Mouse (Mus musculus) bone marrow, adult 2 months (tissue): ENCODE results near the gene Zcchc17. TPM values are rescaled to one million over a fixed set of nuclear protein-coding genes. Genes with fewer than 3 reads are reported as not detected.

Source experiments
- H3K27ac ChIP-seq: fragments of 200-500 bp; 2 replicates; pipeline ENCODE4 v1.5.1; 2012; ENCODE audit warnings: low read depth, mild to moderate bottlenecking, control low read depth, inconsistent platforms, low read length; ENCODE audit not compliant: control insufficient read depth, poor library complexity, insufficient read depth
- H3K4me1 ChIP-seq: fragments of 200-500 bp; 2 replicates; pipeline ENCODE4 v1.6.1; 2011; ENCODE audit warnings: low read length; ENCODE audit not compliant: control insufficient read depth, insufficient read depth
- H3K4me3 ChIP-seq: fragments of 200-500 bp; replicated peaks from 2 replicates; pipeline ENCODE3; 2011; ENCODE audit warnings: mild to moderate bottlenecking, low read depth, low read length, control low read depth; ENCODE audit not compliant: control insufficient read depth
- CTCF ChIP-seq: fragments of 200-500 bp; IDR thresholded peaks from 2 replicates; pipeline ENCODE4 v1.5.1; 2011; ENCODE audit warnings: low read length, control low read depth; ENCODE audit not compliant: control insufficient read depth, insufficient read depth
- POLR2A ChIP-seq: fragments of 200-500 bp; IDR thresholded peaks from 2 replicates; pipeline ENCODE4 v1.6.1; 2011; ENCODE audit warnings: low read depth, mild to moderate bottlenecking, control low read depth, low read length, borderline replicate concordance; ENCODE audit not compliant: control insufficient read depth
- WGBS: fragments of 180-500 bp; shearing (Covaris S2); methylation state at CpG from one replicate; pipeline ENCODE4 v1.1.7; 2018; 5-methylcytosine and 5-hydroxymethylcytosine counted together
- polyA plus RNA-seq: library from polyadenylated mRNA; stranded (reverse); fragments of >200 nt; gene quantifications from 2 replicates; pipeline ENCODE4 v1.2.4, GENCODE M21; 2011; ENCODE audit warnings: low replicate concordance; ENCODE audit not compliant: missing spikeins, insufficient read depth, insufficient read length

Gene Zcchc17
- polyA plus RNA-seq = 24.3 and 26.6 TPM in 2 replicates

DNA sequence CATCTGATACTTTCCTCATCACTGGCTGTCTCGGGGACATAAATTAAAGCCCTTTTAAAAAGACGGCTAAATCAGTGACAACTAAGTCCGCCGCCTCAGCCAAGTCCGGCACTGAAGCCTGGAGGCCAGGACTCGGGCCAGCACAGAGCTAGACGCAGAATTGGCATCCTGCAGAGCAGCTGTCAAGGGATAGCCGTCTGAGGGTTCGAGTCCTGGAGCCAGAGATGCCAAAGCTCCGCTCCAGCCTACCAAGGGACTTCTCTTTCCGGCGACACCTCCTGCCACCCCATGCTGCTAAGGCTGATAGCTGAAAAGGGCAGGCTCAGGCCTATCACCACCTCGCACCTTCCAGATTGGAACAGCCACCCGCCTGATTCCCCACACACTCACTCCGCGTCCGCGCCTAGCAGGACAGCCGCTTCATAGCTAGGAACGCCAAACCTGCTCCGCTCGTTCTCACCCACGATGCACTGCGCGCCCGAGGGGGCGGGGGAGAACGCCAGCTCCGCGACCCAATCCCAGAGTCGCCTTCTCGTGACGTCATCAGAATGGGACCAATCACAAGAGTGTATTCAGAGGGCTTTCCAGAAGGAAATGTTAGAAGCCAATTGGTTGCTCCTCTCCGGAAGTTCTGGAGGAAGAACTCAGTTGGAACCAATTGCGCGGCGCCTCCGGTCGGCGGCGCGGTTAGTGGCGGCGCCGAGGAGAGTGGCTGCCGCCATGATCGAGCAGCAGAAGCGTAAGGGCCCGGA is at the start of gene Zcchc17, which contains the start of gene Snrnp40:
Gene Zcchc17 (minus strand): TSS at position 458 of the 752 bp plus-strand sequence.
Gene Snrnp40 (plus strand): TSS at position 647 of the 752 bp plus-strand sequence.
- peak; percentile 82 for TF ChIP-seq POLR2A
- TF ChIP-seq CTCF = no peak
- Histone ChIP-seq H3K4me3 (peak within 1 kb of the TSS; percentile 92), H3K4me1 (no peaks in the 10 kb centered on the region; the same call in 1 of the 2 replicates), H3K27ac (peak within 1 kb of the TSS; percentile 62)
- WGBS = under 1% methylated on average over 49 of the region's 49 CpGs

GRCm38 (mm10) chr4:130391265-130391664 is 31.5 kb upstream of the Zcchc17 start:
- 78% methylated on average over 3 of the region's 3 CpGs for WGBS
- no peaks in the 10 kb centered on the region for H3K4me1 ChIP-seq
- TF ChIP-seq POLR2A = no peak
- peak; percentile 42; the same call in 1 of the 2 replicates for TF ChIP-seq CTCF
- no peak overlapping the region for H3K4me3 ChIP-seq
- H3K27ac ChIP-seq = no peak overlapping the region

DNA sequence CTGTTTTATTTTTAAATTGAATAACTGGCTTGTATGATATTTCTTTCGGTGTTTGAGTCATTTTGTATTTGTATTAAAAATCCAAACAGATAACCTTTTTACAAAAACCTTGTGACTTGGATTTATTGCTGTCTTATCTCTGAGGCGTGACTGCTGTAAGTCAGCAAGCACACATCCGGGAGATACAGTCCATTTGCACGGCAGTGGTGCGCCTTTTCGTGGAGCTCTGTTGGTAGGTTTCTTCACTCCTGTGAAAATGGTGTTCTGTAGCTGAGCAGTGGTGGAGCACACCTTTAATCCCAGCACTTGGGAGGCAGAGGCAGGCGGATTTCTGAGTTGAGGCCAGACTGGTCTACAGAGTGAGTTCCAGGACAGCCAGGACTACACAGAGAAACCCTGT is 30.2 kb upstream of the Zcchc17 start:
- TF ChIP-seq POLR2A = no peak
- TF ChIP-seq CTCF = no peak
- 86% methylated on average over 7 of the region's 7 CpGs for WGBS
- H3K4me3 ChIP-seq = no peak overlapping the region
- no peak overlapping the region for H3K27ac ChIP-seq
- H3K4me1 ChIP-seq = no peaks in the 10 kb centered on the region

DNA sequence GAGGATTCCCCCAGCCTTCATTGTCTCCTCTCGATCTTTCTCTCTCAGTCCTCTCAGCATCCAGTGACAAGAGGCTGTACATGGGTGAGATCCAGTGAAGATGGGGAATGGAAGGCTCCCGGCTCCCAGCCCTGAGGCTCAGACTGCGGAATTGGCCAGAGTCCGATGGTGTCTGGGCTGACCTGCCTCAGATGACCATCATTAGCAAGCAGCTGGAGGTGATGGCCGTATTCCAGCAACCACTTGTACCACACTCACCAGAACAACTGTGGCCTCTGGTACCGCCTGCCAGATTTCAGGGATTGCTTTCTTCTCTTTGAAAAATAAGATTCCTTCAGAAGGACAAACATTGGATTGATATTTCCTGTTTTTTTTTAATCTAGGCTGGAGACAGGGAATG is 29.8 kb upstream of the Zcchc17 start:
- 88% methylated on average over 6 of the region's 6 CpGs for WGBS

GRCm38 (mm10) chr4:130387256-130387655 is 27.5 kb upstream of the Zcchc17 start:
- Histone ChIP-seq H3K4me3 (no peak overlapping the region), H3K27ac (no peak overlapping the region), H3K4me1 (no peaks in the 10 kb centered on the region)
- WGBS = 82% methylated on average over 3 of the region's 3 CpGs
- TF ChIP-seq CTCF (no peak), POLR2A (no peak)

More for the DNA sequence above, 29.8 kb upstream of the Zcchc17 start:
- H3K27ac ChIP-seq = no peak overlapping the region
- H3K4me3 ChIP-seq = no peak overlapping the region
- no peaks in the 10 kb centered on the region for H3K4me1 ChIP-seq
- TF ChIP-seq CTCF (no peak), POLR2A (no peak)

GRCm38 (mm10) chr4:130380418-130380817 is 20.7 kb upstream of the Zcchc17 start:
- no peaks in the 10 kb centered on the region for H3K4me1 ChIP-seq
- no peak overlapping the region for H3K4me3 ChIP-seq
- H3K27ac ChIP-seq = no peak overlapping the region
- 94% methylated on average over 2 of the region's 2 CpGs for WGBS
- no peak for TF ChIP-seq POLR2A

GRCm38 (mm10) chr4:130379181-130379580 is 19.4 kb upstream of the Zcchc17 start:
- H3K4me3 ChIP-seq = no peak overlapping the region
- TF ChIP-seq CTCF (no peak), POLR2A (no peak)
- no peak overlapping the region for H3K27ac ChIP-seq
- 98% methylated on average over 2 of the region's 2 CpGs for WGBS
- H3K4me1 ChIP-seq = no peaks in the 10 kb centered on the region

DNA sequence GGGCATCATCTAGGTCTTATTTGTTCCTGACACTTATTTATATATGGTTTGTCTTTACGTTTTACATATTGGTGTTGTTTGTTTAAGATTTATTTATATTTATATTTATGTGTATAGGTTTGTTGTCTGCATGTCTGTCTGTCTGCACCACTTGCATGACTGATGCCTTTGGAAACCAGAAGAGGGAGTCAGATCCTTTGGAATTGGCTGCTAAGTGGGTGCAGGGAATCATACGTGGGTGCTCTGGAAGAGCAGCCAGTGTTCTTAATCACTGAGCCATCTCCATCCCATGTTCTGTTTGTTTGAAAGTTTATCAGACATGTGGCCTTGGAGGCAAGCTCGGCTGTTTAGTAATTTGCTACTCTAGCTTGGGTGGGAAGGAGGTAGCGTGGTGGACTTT is 17.8 kb upstream of the Zcchc17 start:
- no peak overlapping the region; the same call in 1 of the 2 replicates for H3K27ac ChIP-seq
- 84% methylated on average over 4 of the region's 4 CpGs for WGBS
- no peaks in the 10 kb centered on the region for H3K4me1 ChIP-seq
- no peak overlapping the region for H3K4me3 ChIP-seq
- no peak for TF ChIP-seq POLR2A
- TF ChIP-seq CTCF = no peak
